Mouse (Mus musculus) forebrain, embryonic 12.5 days (tissue): ENCODE results near the gene Psd. TPM values are rescaled to one million over a fixed set of nuclear protein-coding genes. Genes with fewer than 3 reads are reported as not detected.

ENCODE experiments used
- ATAC-seq: fragments of 200-750 bp; cut with Nextera tagmentation; 2 replicates; pipeline ENCODE4 v1.8.0; 2017; ENCODE audit warnings: moderate TSS enrichment; ENCODE audit not compliant: low FRiP score
- H3K27ac ChIP-seq: fragments of 300-500 bp; sonication (generic); 2 replicates; pipeline ENCODE4 v1.5.1; 2016; ENCODE audit warnings: mild to moderate bottlenecking
- H3K27me3 ChIP-seq: fragments of 300-500 bp; sonication (generic); 2 replicates; pipeline ENCODE4 v1.6.1; 2016; ENCODE audit warnings: mild to moderate bottlenecking
- H3K36me3 ChIP-seq: fragments of 300-500 bp; sonication (generic); replicated peaks from 2 replicates; pipeline ENCODE4 v1.6.1; 2016; ENCODE audit warnings: mild to moderate bottlenecking
- H3K4me1 ChIP-seq: fragments of 300-500 bp; sonication (generic); 2 replicates; pipeline ENCODE4 v1.6.1; 2016
- H3K4me2 ChIP-seq: fragments of 300-500 bp; sonication (generic); 2 replicates; pipeline ENCODE4 v1.6.1; 2016; ENCODE audit warnings: mild to moderate bottlenecking, moderate library complexity
- H3K4me3 ChIP-seq: fragments of 300-500 bp; sonication (generic); replicated peaks from 2 replicates; pipeline ENCODE4 v1.5.1; 2016; ENCODE audit warnings: mild to moderate bottlenecking
- H3K9ac ChIP-seq: fragments of 300-500 bp; sonication (generic); 2 replicates; pipeline ENCODE4 v1.6.1; 2016; ENCODE audit warnings: mild to moderate bottlenecking
- H3K9me3 ChIP-seq: fragments of 300-500 bp; sonication (generic); 2 replicates; pipeline ENCODE4 v1.6.1; 2016
- WGBS: fragments of 180-500 bp; shearing (Covaris S2); methylation state at CpG from one replicate; pipeline ENCODE4 v1.1.7; 2016; 5-methylcytosine and 5-hydroxymethylcytosine counted together
- microRNA counts: library from miRNA; unstranded; fragments of <30 nt; microRNA quantifications from one replicate; lab custom pipeline; 2017
- microRNA-seq: library from miRNA; unstranded; fragments of <30 nt; microRNA quantifications from one replicate; pipeline ENCODE4, GENCODE M21; 2017
- polyA plus RNA-seq: library from polyadenylated mRNA; unstranded; fragments of >200 nt; fragmentation: Nextera tagmentation; extraction: Ambion mirVana; gene quantifications from 2 replicates; pipeline ENCODE4 v1.2.1, GENCODE M21; 2016

Psd gene
- polyA plus RNA-seq, 1 experiment from 2014 or later, result 23.1 TPM

DNA sequence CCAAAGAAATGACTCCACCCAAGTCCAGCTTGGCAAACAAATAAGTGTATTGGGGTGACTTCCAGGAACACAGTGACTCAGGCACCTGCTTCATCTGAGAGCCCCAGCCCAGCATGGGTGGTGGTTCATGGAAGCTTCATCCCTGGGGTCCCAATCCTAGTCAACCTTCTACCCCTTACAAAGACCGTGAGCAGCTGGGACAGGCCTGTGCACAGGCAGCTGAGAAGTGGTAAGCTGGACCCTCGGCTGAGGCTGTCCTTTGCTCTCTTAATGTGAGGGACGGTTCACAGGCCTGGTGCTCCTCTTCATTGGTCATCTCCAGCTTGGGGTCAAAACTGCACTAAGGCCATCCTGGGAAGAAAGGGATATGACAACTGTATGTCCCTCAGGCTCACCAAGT lies 39.4 kb downstream of the Psd start:
- no peak for ATAC-seq
- Histone ChIP-seq H3K4me2 (no peak overlapping the region), H3K27me3 (0 out of 2 replicates have a peak, but pooled peaks cover 3% of the 10 kb centered on the region), H3K9ac (no peak overlapping the region), H3K9me3 (no peaks in the 10 kb centered on the region), H3K4me1 (no peaks in the 10 kb centered on the region), H3K27ac (no peak overlapping the region), H3K36me3 (peaks cover 50% of the 10 kb centered on the region), H3K4me3 (no peak overlapping the region)
- WGBS, result 88% methylated on average over 3 of the region's 3 CpGs

GRCm38 (mm10) chr19:46286926-46287325 lies 40.0 kb downstream of the Psd start:
- no peak for ATAC-seq
- Histone ChIP-seq H3K4me2 (no peak overlapping the region), H3K9me3 (no peaks in the 10 kb centered on the region), H3K4me1 (no peaks in the 10 kb centered on the region), H3K4me3 (no peak overlapping the region), H3K36me3 (peaks cover 57% of the 10 kb centered on the region), H3K27me3 (0 out of 2 replicates have a peak, but pooled peaks cover 3% of the 10 kb centered on the region), H3K9ac (no peak overlapping the region), H3K27ac (no peak overlapping the region)
- WGBS, result 87% methylated on average over 3 of the region's 3 CpGs

- H3K9me3 ChIP-seq, result no peaks in the 10 kb centered on the region
- H3K4me1 ChIP-seq, result no peaks in the 10 kb centered on the region
- WGBS, result 94% methylated on average over 6 of the region's 6 CpGs
- no peak overlapping the region for H3K9ac ChIP-seq
- H3K36me3 ChIP-seq, result peaks cover 65% of the 10 kb centered on the region
- H3K4me2 ChIP-seq, result no peak overlapping the region
- H3K27me3 ChIP-seq, result 0 out of 2 replicates have a peak, but pooled peaks cover 3% of the 10 kb centered on the region
- no peak overlapping the region for H3K27ac ChIP-seq
- no peak overlapping the region for H3K4me3 ChIP-seq
- no peak for ATAC-seq
Measured at GRCm38 (mm10) chr19:46286047-46286446, 40.9 kb downstream of the Psd start.

- WGBS, result 85% methylated on average over 7 of the region's 7 CpGs
- Histone ChIP-seq H3K4me1 (no peaks in the 10 kb centered on the region), H3K9me3 (no peaks in the 10 kb centered on the region), H3K9ac (no peak overlapping the region), H3K27ac (no peak overlapping the region), H3K4me3 (no peak overlapping the region), H3K36me3 (peaks cover 69% of the 10 kb centered on the region), H3K27me3 (no peaks in the 10 kb centered on the region), H3K4me2 (no peak overlapping the region)
- ATAC-seq, result no peak
Measured at GRCm38 (mm10) chr19:46285631-46286030, 41.3 kb downstream of the Psd start.

- Histone ChIP-seq H3K4me1 (no peaks in the 10 kb centered on the region), H3K4me2 (no peak overlapping the region), H3K9me3 (no peaks in the 10 kb centered on the region), H3K27ac (no peak overlapping the region), H3K27me3 (no peaks in the 10 kb centered on the region), H3K36me3 (peaks cover 78% of the 10 kb centered on the region), H3K9ac (no peak overlapping the region), H3K4me3 (no peak overlapping the region)
- ATAC-seq, result no peak
- WGBS, result 94% methylated on average over 4 of the region's 4 CpGs
Measured at GRCm38 (mm10) chr19:46284686-46285085, 42.3 kb downstream of the Psd start.

DNA sequence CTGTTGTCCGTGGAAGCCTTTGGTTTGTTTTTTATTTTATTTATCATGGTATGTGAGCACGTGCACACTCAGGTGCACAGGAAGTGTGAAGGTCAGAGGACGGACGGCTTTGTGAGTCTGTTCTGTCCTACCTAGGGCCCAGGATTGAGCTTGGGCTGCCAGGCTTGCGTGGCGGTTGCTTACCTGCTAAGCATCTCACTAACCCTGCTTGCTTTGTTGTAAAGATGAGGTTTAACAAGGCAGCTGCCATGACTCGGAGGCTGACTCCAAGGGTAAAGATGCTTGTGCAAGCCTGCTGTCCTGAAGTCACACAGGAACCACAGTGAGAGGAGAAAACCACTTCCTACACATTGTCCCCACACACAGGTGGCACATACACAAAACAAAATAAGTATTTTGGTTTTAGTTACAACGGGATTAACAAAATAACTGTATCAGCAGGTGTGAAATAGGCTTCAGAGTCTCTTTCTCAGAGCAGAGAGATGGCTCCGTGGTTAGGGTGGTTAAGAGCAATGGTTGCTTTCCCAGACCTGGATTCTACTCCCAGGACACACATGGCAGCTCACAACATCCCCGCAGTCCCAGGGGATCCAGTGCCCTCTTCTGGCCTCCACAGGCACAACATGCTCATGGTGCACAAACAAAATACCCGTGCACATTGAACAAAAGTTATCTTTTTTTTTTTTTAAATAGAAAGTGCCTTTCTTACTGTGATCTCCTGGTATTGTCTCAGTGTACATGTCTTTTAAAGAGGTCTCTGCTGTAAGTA lies 44.7 kb downstream of the Psd start:
- 94% methylated on average over 11 of the region's 11 CpGs for WGBS
- H3K4me1 ChIP-seq, result no peaks in the 10 kb centered on the region
- no peak for ATAC-seq
- peaks cover 89% of the 10 kb centered on the region for H3K36me3 ChIP-seq
- H3K27ac ChIP-seq, result no peak overlapping the region
- no peak overlapping the region for H3K4me2 ChIP-seq
- no peak overlapping the region for H3K9ac ChIP-seq
- no peaks in the 10 kb centered on the region for H3K27me3 ChIP-seq
- H3K9me3 ChIP-seq, result no peaks in the 10 kb centered on the region
- H3K4me3 ChIP-seq, result no peak overlapping the region

DNA sequence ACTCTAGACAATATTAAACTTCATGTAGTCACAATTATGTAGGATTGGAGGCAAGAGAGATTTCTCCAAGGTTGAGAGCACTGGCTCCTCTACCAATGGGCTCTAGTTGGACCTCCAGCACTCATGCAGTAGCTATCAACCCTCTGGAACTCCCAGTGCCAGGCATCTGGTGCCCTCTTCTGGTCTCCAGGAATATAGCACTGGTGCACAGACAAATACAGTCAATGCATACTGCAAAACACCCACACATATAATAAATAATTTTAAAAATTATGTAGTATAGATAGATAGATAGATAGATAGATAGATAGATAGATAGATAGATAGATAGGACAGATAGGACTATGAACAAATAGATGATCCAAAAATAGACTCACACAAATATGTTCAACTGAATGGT lies 51.6 kb downstream of the Psd start:
- Histone ChIP-seq H3K4me3 (no peak overlapping the region), H3K27me3 (no peaks in the 10 kb centered on the region), H3K9me3 (no peaks in the 10 kb centered on the region), H3K36me3 (peaks cover 72% of the 10 kb centered on the region), H3K4me2 (no peak overlapping the region), H3K27ac (no peak overlapping the region), H3K9ac (no peak overlapping the region), H3K4me1 (no peaks in the 10 kb centered on the region)
- ATAC-seq, result no peak

GRCm38 (mm10) chr19:46264762-46265161 lies 62.2 kb downstream of the Psd start:
- H3K4me1 ChIP-seq, result no peaks in the 10 kb centered on the region
- 95% methylated on average over 7 of the region's 7 CpGs for WGBS
- H3K4me2 ChIP-seq, result no peak overlapping the region
- H3K9ac ChIP-seq, result no peak overlapping the region
- H3K4me3 ChIP-seq, result no peak overlapping the region
- ATAC-seq, result no peak
- no peak overlapping the region for H3K27ac ChIP-seq
- H3K36me3 ChIP-seq, result peaks cover 99% of the 10 kb centered on the region
- no peaks in the 10 kb centered on the region for H3K9me3 ChIP-seq
- H3K27me3 ChIP-seq, result no peaks in the 10 kb centered on the region

MicroRNAs encoded within 50 kb of the gene (microRNA counts, 519-probe panel; counts per million panel counts)
- microRNA mmu-miR-146b (lab: Ali Mortazavi, UCI), result not detected

Small RNA genes within 50 kb of the gene (microRNA-seq; reads per million reads assigned to microRNA genes)
- gene Mir146b, result 0.73 reads per million

Other genes starting within 250 kb of the Psd start
- not detected in 2 replicates for gene Elovl3, start 195.3 kb downstream of the Psd start, polyA plus RNA-seq
- 0.24 TPM in 1 of 2 replicates, not detected in the other for gene Pitx3, start 178.8 kb downstream of the Psd start, polyA plus RNA-seq
- gene Gbf1, start 174.6 kb downstream of the Psd start, polyA plus RNA-seq, result 59.9 and 64.0 TPM in 2 replicates
- 2.5 and 2.9 TPM in 2 replicates for gene Nfkb2, start 22.8 kb downstream of the Psd start, polyA plus RNA-seq
- 23.5 and 24.5 TPM in 2 replicates for gene Fbxl15, start 1.0 kb upstream of the Psd start, polyA plus RNA-seq
- gene Cuedc2, start 11.5 kb upstream of the Psd start, polyA plus RNA-seq, result 226 TPM in 2 replicates
- gene Mfsd13a, start 14.0 kb upstream of the Psd start, polyA plus RNA-seq, result 8.8 and 9.3 TPM in 2 replicates
- gene 2310034G01Rik, start 23.1 kb upstream of the Psd start, polyA plus RNA-seq, result 1.4 and 1.8 TPM in 2 replicates
- gene Actr1a, start 68.6 kb upstream of the Psd start, polyA plus RNA-seq, result 241 and 254 TPM in 2 replicates
- gene Sufu, start 69.7 kb upstream of the Psd start, polyA plus RNA-seq, result 38.7 and 44.1 TPM in 2 replicates
- gene Trim8, start 174.5 kb upstream of the Psd start, polyA plus RNA-seq, result 33.9 and 35.1 TPM in 2 replicates
- 216 and 224 TPM in 2 replicates for gene Arl3, start 246.0 kb upstream of the Psd start, polyA plus RNA-seq
- gene Sfxn2, start 246.2 kb upstream of the Psd start, polyA plus RNA-seq, result 12.2 and 14.6 TPM in 2 replicates